Mouse (Mus musculus) myocyte (in vitro differentiated cells): ENCODE results near the gene Mtx1.

Experiments used
- CEBPB ChIP-seq: IDR thresholded peaks from 2 replicates; pipeline ENCODE4 v1.6.1; 2011; ENCODE audit warnings: mild to moderate bottlenecking, moderate library complexity; ENCODE audit not compliant: poor library complexity, insufficient read depth, severe bottlenecking
- MAX ChIP-seq: IDR thresholded peaks from one replicate; pipeline ENCODE4 v1.6.1; 2011; ENCODE audit warnings: low read depth, mild to moderate bottlenecking, control low read depth
- MYOD1 ChIP-seq, 3 experiments: IDR thresholded peaks; one replicate each; pipeline ENCODE4 v1.6.1; 2011; ENCODE audit warnings: control low read depth in 2 of 3, low read depth in 2 of 3, mild to moderate bottlenecking in 2 of 3, moderate library complexity in 1 of 3; ENCODE audit not compliant: insufficient read length in 2 of 3, control insufficient read depth in 1 of 3
- POLR2A ChIP-seq: IDR thresholded peaks from one replicate; pipeline ENCODE4 v1.6.1; 2011; ENCODE audit warnings: low read depth, mild to moderate bottlenecking, control low read depth, moderate library complexity; ENCODE audit not compliant: insufficient read length
- POLR2AphosphoS2 ChIP-seq: IDR thresholded peaks from one replicate; pipeline ENCODE4 v1.6.1; 2011; ENCODE audit warnings: low read depth, control low read depth; ENCODE audit not compliant: insufficient read length
- REST ChIP-seq: IDR thresholded peaks from one replicate; pipeline ENCODE4 v1.6.1; 2011; ENCODE audit warnings: mild to moderate bottlenecking, control low read depth, moderate library complexity; ENCODE audit not compliant: insufficient read depth, insufficient read length
- SRF ChIP-seq: IDR thresholded peaks from one replicate; pipeline ENCODE4 v1.6.1; 2011; ENCODE audit warnings: low read depth; ENCODE audit not compliant: control insufficient read depth, insufficient read length
- TCF12 ChIP-seq: IDR thresholded peaks from one replicate; pipeline ENCODE4 v1.6.1; 2011; ENCODE audit warnings: mild to moderate bottlenecking, control low read depth; ENCODE audit not compliant: poor library complexity, insufficient read depth, severe bottlenecking
- TCF3 ChIP-seq: IDR thresholded peaks from one replicate; pipeline ENCODE4 v1.6.1; 2011; ENCODE audit warnings: low read depth, control low read depth; ENCODE audit not compliant: insufficient read length
- USF1 ChIP-seq: IDR thresholded peaks from one replicate; pipeline ENCODE4 v1.6.1; 2011; ENCODE audit warnings: low read depth, mild to moderate bottlenecking, control low read depth, moderate library complexity

GRCm38 (mm10) chr3:89227307-89228179, 655 bp upstream of the Mtx1 start:
- no peak for TF ChIP-seq POLR2A
- TF ChIP-seq MAX, result no peak
- TF ChIP-seq CEBPB, result no peak
- TF ChIP-seq TCF12, result no peak
- no peak for TF ChIP-seq POLR2AphosphoS2
- no peak for TF ChIP-seq SRF
- no peak for TF ChIP-seq MYOD1 (IDR thresholded peaks at IDR 0.05; ENCODE audit: control insufficient read depth in 1 of 3, insufficient read length in 2 of 3, low read depth in 2 of 3)
- TF ChIP-seq USF1, result no peak
- TF ChIP-seq TCF3, result no peak
- TF ChIP-seq REST, result no peak
